Mouse (Mus musculus) hindlimb bud, embryonic 11.5 days (tissue): ENCODE data around the gene Aars2.

Experiments
- DNase-seq: peaks from one replicate; pipeline ENCODE4 v3.0.0-alpha.2; 2012; ENCODE audit warnings: low read depth, low spot score; ENCODE audit errors: extremely low spot score

Aars2 gene

DNA sequence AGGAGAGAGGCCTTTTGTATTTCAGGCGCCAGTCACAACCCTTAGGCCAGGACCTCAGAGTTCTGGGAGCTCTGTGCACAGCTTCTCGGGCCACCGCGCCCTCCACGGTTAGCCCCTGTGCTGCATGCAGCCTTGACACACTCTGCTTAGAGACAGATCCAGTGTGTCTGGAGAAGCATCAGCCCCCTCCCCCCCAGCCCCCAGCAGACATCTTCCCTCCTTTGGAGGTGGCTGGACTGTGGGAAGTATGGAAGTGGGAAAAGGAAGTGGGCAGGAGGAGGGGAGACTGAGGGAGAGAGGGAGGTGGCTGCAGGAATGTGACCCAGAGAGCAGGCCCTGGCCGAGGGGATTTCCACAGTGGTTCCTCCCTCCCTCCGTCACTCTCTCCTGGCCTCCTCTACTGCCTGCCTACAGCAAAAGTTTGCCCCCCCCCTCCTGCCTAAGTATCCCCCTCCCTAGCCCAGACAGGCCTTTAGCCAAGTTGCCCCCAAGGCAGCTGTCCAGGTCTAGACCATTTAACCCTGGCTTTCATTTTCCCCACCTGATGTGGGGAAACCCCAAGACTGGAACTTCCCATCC lies 50.7 kb downstream of the Aars2 start:
- DNase-seq = no peak

DNA sequence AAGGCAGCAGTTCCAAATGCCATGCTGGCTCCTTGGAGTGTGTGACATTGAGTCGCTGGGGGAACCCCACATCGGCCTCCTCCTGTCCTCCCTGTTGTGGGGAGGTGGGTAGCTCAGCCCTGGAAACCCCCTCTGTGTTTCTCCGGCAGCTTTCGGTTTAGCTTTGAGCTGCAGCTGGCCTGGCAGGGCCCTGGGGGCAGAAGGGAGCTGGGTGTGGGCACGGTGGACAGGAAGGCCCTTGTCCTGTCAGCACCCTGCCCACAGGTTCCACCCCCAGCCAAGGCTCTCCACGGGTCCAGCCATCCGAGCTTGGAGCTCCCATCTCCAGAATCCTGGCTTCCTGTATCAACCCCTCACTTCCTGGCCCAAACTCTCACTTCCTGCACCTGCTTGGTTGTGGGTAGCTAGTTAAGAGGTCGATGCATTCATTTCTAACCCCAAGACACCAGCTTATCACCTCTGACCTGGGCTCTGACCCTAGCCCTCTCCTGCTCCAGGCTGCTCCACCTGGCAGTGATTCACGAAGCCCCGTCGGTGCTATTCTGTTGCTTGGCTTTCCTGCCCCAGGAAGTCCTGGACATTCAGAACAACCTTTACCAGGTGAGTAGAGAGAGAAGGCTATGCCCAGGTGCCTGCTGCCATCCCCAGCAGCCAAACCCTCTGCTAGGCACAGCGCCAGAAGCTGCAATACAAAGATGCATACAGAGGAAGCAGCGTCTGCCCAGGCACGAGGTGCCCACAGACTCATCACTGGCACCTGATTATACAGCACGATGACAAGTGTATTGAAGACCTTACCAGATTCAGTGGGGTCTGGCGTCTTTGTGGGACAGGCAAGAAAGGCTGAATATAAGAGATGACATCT lies 51.6 kb downstream of the Aars2 start:
- DNase-seq = no peak

GRCm38 (mm10) chr17:45559732-45560525 lies 53.3 kb downstream of the Aars2 start:
- no peak for DNase-seq

- no peak for DNase-seq
Observed at GRCm38 (mm10) chr17:45563216-45563615, 56.6 kb downstream of the Aars2 start.

DNA sequence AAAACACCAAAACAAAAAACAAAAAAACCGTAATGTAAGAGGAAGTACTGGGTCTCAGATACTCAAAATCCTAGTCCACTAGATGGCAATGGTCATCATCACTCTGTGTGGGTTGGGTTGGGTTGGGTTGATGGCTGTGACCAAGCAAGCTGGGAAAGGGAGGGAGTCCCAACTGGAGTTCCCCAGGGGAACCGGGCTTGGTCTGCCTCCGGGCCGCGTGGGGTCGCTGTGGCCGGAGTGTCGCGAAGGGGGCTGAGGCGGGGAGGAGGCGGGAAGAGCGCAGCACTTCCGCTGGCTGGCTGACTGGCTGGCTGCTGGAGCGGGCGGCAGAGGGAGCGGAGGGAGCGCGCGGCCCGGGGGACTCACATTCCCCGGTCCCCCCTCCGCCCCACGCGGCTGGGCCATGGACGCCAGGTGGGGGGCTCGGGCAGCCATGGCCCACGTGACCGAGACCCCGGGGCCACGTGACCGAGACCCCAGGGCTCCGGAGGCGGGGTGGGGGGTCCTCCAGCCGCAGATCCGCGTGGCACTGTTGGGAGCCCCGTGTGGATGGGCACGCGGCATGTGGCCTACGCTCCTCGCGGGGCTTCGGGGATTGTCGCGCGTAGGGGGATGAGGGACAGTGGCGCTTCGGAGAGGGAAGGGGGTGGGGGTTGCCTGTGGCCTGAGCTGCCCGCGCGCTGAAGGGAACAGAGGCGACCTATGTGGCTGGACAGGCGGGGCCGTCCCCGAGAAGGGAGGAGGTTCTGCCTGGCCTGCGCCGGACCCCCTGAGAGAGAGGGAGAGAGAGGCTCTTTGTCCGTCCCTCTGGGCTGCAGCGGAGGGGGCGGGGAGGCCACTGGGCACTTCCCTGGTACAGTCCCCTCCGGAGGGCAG lies 57.3 kb downstream of the Aars2 start, which contains the start of gene Slc35b2:
Gene Slc35b2 (plus strand): TSS at position 220 of the 876 bp plus-strand sequence.
- no peak for DNase-seq

- DNase-seq = no peak
Observed at GRCm38 (mm10) chr17:45564531-45565084, 58.0 kb downstream of the Aars2 start.

GRCm38 (mm10) chr17:45565103-45565502 lies 58.5 kb downstream of the Aars2 start:
- no peak for DNase-seq

DNA sequence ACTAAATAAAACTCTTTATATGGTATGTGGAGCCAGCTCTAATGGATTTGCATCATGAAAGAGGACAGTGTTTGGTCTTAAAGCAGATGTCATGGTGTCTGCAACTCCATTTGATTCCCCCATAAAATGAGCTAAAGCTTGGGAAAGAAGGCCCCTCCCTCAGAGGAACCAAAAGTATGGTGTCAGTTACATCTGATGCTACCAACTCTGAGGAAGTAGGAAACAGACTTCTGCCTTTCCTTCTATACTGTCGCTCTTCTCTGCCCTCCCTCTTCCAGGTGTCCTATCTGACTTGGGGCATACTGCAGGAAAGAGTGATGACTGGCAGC lies 59.4 kb downstream of the Aars2 start:
- DNase-seq = no peak

DNA sequence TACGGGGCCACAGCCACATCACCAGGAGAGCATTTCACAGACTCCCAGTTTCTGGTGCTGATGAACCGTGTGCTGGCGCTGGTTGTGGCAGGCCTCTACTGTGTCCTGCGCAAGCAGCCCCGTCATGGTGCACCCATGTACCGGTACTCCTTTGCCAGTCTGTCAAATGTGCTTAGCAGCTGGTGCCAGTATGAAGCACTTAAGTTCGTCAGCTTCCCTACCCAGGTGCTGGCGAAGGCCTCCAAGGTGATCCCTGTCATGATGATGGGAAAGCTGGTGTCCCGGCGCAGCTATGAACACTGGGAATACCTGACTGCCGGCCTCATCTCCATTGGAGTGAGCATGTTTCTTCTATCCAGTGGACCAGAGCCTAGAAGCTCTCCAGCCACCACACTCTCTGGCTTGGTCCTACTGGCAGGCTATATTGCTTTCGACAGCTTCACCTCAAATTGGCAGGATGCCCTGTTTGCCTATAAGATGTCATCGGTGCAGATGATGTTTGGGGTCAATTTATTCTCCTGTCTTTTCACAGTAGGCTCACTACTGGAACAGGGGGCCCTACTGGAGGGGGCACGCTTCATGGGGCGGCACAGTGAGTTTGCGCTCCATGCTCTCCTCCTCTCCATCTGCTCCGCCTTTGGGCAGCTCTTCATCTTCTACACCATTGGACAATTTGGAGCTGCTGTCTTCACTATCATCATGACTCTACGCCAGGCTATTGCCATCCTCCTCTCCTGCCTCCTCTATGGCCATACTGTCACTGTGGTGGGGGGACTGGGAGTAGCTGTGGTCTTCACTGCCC lies 59.9 kb downstream of the Aars2 start:
- no peak for DNase-seq

DNA sequence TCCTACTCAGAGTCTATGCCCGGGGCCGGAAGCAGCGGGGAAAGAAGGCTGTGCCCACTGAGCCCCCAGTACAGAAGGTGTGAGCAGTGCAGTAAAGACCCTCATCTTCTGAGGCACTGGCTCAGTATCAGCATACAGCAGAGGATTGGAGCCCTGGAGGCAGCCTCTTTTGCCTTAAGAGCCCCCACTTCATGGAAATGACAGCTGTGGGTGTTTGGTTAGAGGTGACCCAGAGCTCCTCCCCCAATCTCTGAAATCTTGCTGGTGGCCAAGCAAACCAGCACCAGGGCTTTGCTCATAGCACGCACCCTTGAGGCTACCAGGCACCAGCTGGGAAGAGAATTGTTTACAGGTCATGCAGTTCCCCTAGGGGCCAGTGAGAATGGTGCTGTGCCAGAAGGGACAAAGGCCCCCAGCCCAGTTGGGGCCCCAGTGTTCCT lies 60.5 kb downstream of the Aars2 start:
- DNase-seq = no peak

GRCm38 (mm10) chr17:45568990-45569389 lies 62.3 kb downstream of the Aars2 start:
- no peak for DNase-seq

DNA sequence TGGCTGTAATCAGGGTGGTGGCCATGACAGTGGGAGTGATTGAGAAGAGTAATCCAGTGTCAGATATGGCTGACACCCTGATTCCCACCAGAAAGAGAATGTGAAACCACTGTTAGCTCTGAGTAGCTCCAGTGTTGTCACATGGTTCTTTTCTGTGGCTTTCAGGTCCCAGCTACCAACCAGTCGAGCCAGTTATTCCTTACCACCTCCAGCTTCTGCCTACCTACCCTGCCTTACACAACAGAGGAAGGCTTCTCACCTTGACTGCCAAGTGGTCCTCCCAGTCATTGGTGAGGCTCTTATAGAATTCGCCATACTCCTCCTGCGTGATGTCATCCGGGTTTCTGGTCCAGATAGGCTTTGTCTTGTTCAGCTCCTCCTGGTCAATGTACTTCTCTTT lies 63.4 kb downstream of the Aars2 start:
- DNase-seq = no peak
